Mouse (Mus musculus): Measurements from ENCODE around the gene Ppie. TPM values are rescaled to one million over a fixed set of nuclear protein-coding genes. Genes with fewer than 3 reads are reported as not detected.
"Not testable (repeated sequence)": the region's sequence is repeated elsewhere in the genome, so short reads cannot be mapped to it uniquely, and the experiment has no call there.

Ppie gene
- total RNA-seq, 2 experiments from 2014 or later: 32.8 to 34.6 TPM

DNA sequence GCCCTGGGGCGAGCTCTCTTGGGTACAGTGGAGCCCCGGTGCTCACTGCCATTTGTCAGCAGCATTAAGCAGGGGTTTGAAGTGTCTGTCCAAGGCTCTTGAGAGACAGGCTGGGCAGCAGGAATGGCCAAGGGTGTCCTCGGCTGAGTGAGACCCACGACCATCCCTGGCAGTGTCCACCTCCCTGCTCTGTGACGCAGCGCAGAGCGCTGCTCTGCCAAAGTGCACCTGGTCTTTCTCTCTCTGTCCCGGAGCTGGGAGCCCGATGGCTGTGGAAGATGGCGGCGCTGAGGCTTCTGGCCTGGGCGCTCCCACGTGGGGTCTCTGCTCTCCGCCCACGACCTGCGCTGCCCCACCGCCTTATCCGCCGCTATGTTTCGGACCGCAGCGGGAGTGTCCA, 23.7 kb downstream of the Ppie start, which contains the start of gene Oxct2b:
Gene Oxct2b, plus strand, starts transcription at position 256 of the 400 bp plus-strand sequence.
- DNase-seq (ENCODE audit: low spot score in 2 of 2): no peak

- DNase-seq (ENCODE audit: low spot score in 2 of 2): not testable (repeated sequence)
Measured at GRCm38 (mm10) chr4:123114651-123115050, 25.1 kb downstream of the Ppie start.

DNA sequence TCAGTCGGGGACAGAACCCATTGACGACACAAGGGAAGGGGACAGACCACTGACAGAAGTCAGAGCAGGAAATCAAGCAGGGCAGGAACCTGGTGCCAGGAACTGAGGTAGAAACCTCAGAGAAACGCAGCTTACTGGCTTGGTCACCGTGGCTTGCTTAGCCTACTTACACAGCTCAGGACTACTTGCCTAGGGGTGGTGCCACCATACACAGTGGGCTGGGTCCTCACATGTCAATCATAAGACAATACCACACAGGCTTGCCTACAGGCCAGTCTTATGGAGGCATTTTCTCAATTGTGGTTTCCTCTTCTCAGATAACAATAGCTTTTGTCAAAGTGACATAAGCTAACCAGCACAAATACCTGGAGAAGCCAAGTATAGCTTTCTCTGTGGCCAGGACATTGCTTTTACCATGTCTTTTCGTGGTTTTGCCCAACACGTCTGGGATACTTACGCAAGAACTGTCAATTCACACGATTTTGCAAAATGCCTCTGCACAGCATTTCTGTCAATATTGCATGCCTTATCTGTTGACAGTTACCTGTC, 27.5 kb downstream of the Ppie start:
- no peak for DNase-seq (ENCODE audit: low spot score in 2 of 2)

DNA sequence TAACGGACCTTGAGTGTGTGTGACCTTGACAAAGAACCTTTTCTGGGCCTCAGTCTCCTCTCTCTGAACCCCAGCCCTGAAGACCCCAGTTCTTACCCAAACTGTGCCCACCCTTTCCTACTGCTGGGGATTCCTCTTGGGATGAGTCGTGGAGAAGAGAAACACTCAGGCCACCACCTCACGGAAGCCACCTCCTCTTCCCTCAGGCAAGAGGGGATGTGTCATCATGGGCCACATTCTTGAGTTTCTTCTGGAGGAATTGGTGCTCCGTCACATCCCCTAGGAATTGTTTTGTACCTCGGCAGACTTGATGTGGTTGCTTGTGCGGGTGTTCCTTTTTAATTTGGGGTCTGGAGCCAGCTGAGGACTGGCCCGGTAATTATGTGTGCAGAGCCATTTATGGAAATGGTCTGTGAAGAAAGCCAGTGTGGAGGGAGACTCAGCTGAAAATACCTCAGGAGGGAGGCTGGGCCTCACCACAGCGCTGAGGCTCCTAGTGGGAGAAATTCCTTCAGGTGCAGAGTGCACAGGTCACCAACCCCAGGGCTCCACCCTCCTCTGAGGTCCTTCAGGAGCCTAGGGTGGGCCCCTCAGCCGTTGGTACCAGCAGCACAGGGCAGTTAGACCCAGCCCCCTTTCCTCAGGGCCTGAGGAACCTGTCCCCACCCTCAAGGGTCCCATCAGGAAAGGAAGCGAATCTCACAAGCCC, 28.3 kb downstream of the Ppie start:
- not testable (repeated sequence) for DNase-seq (ENCODE audit: low spot score in 2 of 2)

DNA sequence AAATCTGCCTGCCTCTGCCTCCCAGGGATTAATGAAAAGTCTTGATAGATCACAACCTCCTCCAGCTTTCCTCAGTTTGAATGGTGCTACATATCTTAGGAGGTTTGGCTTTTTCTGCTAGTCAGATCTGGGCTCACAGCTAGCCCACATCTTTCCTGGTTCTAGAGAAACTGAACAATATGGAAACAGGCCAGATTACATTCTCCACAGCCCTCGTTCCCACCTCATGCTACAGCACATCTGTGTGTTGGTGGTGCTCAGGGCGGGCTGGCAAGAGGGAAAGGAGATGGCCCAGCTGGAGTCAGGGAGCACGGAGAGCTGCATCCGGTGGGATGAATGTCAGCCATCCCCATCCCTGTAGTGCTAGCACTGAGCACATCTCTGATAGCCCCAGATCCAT, 29.0 kb downstream of the Ppie start:
- DNase-seq (ENCODE audit: low spot score in 2 of 2): no peak

DNA sequence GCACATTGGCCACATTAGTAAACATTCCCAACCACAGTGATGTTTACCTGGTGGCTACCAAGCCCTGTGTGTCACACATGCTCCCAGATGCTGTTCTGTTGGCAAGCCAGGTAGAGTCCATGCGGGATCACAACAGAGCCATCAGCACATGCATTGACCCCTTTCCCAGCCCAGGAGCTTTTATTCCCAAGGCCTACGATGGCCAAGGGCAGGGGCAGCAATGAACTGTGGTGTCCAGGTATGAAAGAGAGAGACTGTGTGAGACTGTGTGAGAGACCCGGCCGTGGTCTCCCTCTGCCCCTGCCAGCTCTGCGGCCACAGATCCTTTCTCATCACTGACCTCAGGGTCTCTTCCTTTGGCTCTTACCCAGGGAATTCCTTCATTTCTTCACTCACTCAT, 31.7 kb downstream of the Ppie start:
- DNase-seq (ENCODE audit: low spot score in 2 of 2): no peak

DNA sequence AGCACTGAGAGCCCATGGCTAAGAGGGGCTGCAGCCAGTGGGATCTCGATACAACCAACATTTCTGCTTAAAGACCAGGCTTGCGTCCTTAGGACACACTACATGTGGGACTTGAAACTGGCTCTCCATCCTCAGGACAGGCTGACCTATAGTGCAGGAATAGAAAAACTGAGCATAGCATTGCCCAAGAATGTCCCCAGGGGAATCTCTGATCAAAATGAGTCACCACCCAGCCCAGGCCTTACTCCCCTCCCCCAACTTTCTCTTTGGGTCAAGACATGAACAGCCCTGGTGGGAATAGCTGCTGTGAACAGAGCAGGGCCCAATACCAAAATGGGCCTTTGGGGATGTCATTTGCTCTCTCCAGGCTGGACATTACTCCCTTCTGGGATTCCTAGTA, 32.9 kb downstream of the Ppie start:
- DNase-seq (ENCODE audit: low spot score in 2 of 2): no peak

DNA sequence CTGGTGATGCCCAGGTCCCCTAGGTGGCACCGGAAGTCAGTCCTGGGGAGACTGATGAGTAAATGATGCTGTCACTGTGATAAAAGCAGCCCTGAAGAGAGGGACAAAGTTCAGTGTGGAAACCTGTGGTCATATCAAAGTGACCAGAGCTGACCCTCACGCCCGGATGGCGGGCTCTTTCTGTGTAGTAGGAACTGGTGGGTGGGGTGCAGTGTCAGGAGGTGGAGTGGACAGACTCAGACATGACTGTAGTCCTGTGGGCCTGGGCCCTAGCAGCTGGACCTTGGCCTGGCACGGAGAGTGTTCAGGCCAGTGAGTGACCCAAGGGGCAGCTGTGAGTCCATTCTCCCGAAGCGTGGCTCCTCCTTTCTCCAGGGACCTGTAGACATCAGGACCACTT, 33.8 kb downstream of the Ppie start:
- DNase-seq (ENCODE audit: low spot score in 2 of 2): not testable (repeated sequence)

- no peak for DNase-seq (ENCODE audit: low spot score in 2 of 2)
Measured at GRCm38 (mm10) chr4:123105451-123105790, 34.3 kb downstream of the Ppie start.

- DNase-seq (ENCODE audit: low spot score in 2 of 2): no peak
Measured at GRCm38 (mm10) chr4:123104651-123105450, 34.9 kb downstream of the Ppie start, which contains the start of gene Bmp8b. Gene Bmp8b (plus strand): TSS chr4:123105165.

DNA sequence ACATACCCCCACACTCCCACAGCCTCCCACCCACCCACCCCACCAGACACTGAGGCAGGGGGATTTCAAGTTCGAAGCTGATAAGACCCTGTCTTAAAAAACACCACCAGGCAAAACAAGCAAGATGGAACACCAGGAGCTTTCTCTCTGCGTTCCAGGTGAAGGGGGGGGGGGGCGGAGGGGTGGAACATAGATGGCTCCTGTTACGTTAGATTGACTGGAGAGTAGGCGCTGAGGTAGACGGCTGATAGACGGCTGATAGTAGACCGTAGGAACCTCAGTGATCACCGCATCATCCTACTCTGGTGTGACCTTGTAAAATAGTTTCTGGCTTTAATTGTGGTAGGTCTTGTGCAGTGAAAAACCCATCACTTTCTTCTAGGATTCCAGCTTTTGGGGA, 45.9 kb downstream of the Ppie start:
- no peak for DNase-seq (ENCODE audit: low spot score in 2 of 2)

GRCm38 (mm10) chr4:123093064-123093776, 46.5 kb downstream of the Ppie start:
- DNase-seq (ENCODE audit: low spot score in 2 of 2): no peak

DNA sequence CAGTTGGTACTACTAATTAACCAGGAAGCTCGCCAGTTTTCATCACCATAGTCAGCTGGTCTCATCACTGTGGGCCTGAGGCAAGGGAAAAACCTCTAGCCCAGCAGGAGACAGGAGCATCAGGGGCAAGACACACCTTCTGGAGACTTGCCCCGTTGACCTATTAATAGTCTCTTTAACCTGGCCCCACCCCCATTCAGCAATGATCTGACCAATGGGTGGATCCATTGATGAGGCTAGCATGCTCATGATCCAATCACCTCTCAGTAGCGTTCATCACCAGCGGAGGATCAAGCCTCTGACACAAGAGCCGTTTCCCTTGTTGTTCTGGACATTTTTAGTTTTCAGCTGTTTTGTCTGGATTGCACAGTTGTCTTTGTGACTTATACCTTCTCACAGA, 47.1 kb downstream of the Ppie start:
- DNase-seq (ENCODE audit: low spot score in 2 of 2): no peak

GRCm38 (mm10) chr4:123086381-123086780, 53.4 kb downstream of the Ppie start:
- no peak for DNase-seq (ENCODE audit: low spot score in 2 of 2)

DNA sequence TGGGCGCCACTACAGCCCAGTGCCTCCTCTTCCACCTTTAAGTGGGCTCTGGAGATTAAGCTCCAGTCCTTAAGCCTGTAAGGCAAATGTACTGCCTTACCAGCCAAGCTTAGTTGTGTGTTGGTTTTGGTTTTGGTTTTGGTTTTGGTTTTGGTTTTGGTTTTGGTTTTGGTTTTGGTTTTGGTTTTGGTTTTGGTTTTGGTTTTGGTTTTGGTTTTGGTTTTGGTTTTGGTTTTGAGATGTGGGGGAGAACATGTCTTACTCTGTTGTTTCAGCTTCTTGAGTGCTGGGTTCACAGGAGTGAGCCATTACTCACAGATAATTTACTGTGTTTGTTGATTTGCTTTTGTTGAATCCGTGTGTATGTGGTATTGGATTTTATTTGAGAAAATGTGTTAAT, 54.5 kb downstream of the Ppie start:
- DNase-seq (ENCODE audit: low spot score in 2 of 2): no peak

DNA sequence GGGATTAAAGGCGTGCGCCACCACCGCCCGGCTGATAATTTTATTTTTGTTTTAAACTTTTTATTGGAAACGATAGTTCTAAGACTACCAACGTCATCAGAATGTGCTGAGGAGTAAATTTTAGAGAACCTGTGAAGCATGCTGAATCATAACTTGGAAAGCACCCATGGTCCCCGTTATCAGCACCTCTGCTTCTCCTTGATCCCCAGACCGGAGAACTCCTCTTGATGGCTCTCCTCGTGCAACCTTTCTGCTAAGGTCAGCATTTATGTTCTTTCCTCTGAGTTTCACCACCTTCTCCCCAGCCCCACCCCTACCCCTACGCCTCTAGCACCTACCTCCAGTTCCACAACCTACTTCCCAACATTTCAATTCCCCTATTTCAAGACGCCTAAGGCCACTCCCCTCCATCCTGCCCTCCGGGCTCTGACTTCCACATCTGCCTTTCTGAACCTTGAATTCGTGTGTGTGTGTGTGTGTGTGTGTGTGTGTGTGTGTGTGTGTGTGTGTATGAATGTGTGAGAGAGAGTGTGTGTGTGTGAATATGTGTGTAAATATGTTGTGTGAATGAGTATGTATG, 56.3 kb downstream of the Ppie start:
- no peak for DNase-seq (ENCODE audit: low spot score in 2 of 2)

DNA sequence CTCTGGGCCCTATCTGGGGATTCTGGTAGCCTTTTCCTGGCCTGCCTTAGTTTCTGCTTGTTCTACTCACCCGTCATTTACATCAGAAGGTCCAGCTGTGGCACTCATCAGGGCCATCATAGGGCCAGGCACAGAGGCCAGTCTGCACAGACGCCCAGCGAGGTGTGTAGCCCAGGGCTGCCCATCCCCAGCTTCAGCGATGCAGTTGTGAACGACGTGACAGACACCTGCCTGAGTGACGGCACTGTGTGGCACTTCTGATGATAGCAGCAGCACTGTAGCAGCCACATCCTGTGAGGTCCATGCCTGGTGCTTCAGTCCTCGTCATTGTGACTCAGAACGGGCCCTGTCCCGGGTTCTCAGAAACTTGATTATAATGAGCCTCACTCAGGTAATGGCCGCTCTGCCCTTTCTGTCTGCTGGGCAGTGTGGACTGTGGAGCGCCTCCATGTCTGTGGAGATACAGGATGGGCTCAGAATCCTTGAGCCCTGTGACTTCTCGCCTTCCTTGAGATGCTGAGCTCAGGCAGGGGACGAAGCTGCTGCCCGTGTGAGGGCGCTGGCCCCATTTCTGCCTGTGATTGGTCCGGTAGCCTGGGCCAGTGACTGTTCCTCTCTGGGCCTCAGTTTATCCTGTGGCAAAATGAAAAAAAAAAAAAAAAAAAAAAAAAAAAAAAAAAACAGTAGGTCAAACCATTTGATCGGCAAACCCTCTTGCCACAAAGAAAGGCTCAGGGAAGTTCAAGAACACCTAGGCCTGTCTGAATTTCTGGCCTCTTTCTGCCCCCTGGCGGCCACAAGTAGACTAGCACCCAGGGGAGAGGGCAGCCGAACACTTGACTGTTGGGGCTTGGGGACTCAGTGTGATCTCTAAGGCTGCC, 57.2 kb downstream of the Ppie start:
- peak in 1 of 2 experiments; percentile 35 for DNase-seq (ENCODE audit: low spot score in 2 of 2)

DNA sequence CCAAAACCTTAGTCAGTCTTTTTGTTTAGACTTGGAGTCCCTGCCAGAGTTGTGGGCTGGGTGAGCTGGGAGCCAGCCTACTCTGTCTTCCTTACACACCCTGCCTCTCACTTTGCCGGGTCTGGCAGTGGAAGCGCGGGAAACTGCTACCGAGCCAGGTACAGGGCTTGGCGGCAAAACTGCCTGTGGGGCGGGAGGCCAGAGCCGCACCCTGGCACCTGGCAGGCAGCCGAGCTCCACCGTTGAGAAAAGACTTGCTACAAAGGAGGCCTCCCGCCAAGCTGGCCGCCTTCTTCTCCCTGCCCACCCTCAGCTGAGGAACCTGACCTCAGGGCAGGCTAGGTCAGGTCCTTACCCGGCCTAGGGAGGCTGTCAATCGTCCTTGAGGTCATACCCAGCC, 59.0 kb downstream of the Ppie start:
- DNase-seq (ENCODE audit: low spot score in 2 of 2): no peak

DNA sequence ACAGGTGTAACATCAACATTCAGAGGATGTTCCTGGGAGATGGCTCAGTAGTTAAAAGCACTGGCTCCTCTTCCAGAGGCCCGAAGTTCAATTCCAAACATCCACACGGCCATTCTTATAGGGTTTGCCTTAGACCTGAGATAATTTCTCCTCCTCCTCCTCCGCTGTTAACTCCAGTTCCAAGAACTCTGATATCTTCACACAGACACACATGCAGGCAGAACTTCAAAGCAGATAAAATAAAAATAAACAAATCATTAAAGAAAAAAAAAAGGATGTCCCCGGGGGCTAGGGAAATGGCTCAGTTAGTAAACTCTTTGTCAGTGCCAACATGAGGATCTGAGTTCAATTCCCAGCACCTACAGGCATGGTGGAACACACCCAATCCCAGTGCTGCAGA, 61.5 kb downstream of the Ppie start:
- no peak for DNase-seq (ENCODE audit: low spot score in 2 of 2)

Measured in gastrocnemius, postnatal 4 days (tissue).